Mouse (Mus musculus): ENCODE results near the gene Ephb1.
A peak's percentile ranks its signal among the peaks of the same experiment; 100 is the strongest.

Ephb1 gene

GRCm38 (mm10) chr9:102235444-102235951 is 119.0 kb downstream of the Ephb1 start:
- no peak for DNase-seq

GRCm38 (mm10) chr9:102231248-102231647 is 123.2 kb downstream of the Ephb1 start:
- peak; percentile 71 for DNase-seq

- no peak for DNase-seq
These were observed 137.5 kb downstream of the Ephb1 start for GRCm38 (mm10) chr9:102216746-102217566.

GRCm38 (mm10) chr9:102212036-102212383 is 142.5 kb downstream of the Ephb1 start:
- DNase-seq, result no peak

- no peak for DNase-seq
These were observed 143.0 kb downstream of the Ephb1 start for GRCm38 (mm10) chr9:102211296-102212035.

GRCm38 (mm10) chr9:102205518-102205917 is 149.0 kb downstream of the Ephb1 start:
- no peak for DNase-seq

GRCm38 (mm10) chr9:102201867-102202266 is 152.6 kb downstream of the Ephb1 start:
- DNase-seq, result no peak

GRCm38 (mm10) chr9:102196856-102197255 is 157.6 kb downstream of the Ephb1 start:
- no peak for DNase-seq

- no peak for DNase-seq
These were observed 160.4 kb downstream of the Ephb1 start for GRCm38 (mm10) chr9:102194063-102194462.

- no peak for DNase-seq
These were observed 161.5 kb downstream of the Ephb1 start for GRCm38 (mm10) chr9:102192724-102193685.

GRCm38 (mm10) chr9:102190058-102190457 is 164.4 kb downstream of the Ephb1 start:
- peak; percentile 43 for DNase-seq

GRCm38 (mm10) chr9:102189406-102189805 is 165.1 kb downstream of the Ephb1 start:
- DNase-seq, result peak; percentile 93

GRCm38 (mm10) chr9:102183663-102184274 is 170.7 kb downstream of the Ephb1 start:
- DNase-seq, result peak; percentile 58

- DNase-seq, result no peak
These were observed 172.5 kb downstream of the Ephb1 start for GRCm38 (mm10) chr9:102181810-102182490.

GRCm38 (mm10) chr9:102181276-102181675 is 173.2 kb downstream of the Ephb1 start:
- no peak for DNase-seq

GRCm38 (mm10) chr9:102180486-102180885 is 174.0 kb downstream of the Ephb1 start:
- DNase-seq, result no peak

GRCm38 (mm10) chr9:102180070-102180469 is 174.4 kb downstream of the Ephb1 start:
- no peak for DNase-seq

- DNase-seq, result no peak
These were observed 184.8 kb downstream of the Ephb1 start for GRCm38 (mm10) chr9:102169706-102170105.

GRCm38 (mm10) chr9:102155876-102156275 is 198.6 kb downstream of the Ephb1 start:
- DNase-seq, result no peak

GRCm38 (mm10) chr9:102139181-102139580 is 215.3 kb downstream of the Ephb1 start:
- no peak for DNase-seq

GRCm38 (mm10) chr9:102138671-102139070 is 215.8 kb downstream of the Ephb1 start:
- no peak for DNase-seq

GRCm38 (mm10) chr9:102138187-102138586 is 216.3 kb downstream of the Ephb1 start:
- no peak for DNase-seq
